Mouse (Mus musculus): ENCODE data around the gene Pigv.

GRCm38 (mm10) chr4:133631769-133632411 is 40.6 kb downstream of the Pigv start:
- no peak for TF ChIP-seq CTCF (IDR thresholded peaks at IDR 0.05; ENCODE audit: low read depth, low read length)
- TF ChIP-seq GATA1 (IDR thresholded peaks at IDR 0.05; ENCODE audit: borderline replicate concordance, low read length) = no peak
- no peak for TF ChIP-seq GATA2 (IDR thresholded peaks at IDR 0.05; ENCODE audit: borderline replicate concordance, low read depth, low read length)
- TF ChIP-seq POLR2AphosphoS5 (IDR thresholded peaks at IDR 0.05; ENCODE audit: insufficient replicate concordance, low read depth, low read length) = no peak
- no peak for TF ChIP-seq TAL1 (conservative IDR thresholded peaks at IDR 0.05; ENCODE audit: low read depth, low read length)

Measured in G1E (cell line).